Mouse (Mus musculus): Measurements from ENCODE around the gene Sis.

DNA sequence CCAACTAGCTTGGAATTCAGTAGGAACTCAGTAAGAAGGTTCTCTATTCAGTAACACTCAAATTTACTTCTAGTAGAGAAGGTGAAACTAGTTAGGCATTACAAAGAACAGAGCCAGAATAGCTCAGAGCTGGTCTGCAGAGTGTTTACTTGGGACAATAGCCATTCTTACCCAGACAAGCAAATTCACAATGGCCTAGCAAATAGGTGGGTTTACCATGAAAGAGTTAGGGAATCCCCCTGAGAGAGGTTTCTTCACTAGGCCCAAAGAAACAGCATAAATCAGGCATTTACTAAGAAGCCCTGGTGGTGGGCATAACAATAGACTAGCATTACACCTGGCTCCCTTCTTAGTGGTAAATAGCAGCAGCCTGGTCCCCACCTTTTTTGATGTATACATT is 99.5 kb downstream of the Sis start:
- no peak for TF ChIP-seq CTCF (IDR thresholded peaks at IDR 0.05)
- TF ChIP-seq EP300 (IDR thresholded peaks at IDR 0.05): no peak

Data from lung, postnatal 0 days (tissue).